Mouse (Mus musculus) skeletal muscle tissue, adult 2 months (tissue): ENCODE data around the gene Samd15.
"Not testable (repeated sequence)": the region's sequence is repeated elsewhere in the genome, so short reads cannot be mapped to it uniquely, and the experiment has no call there.

Source experiments
- DNase-seq: peaks from one replicate; pipeline ENCODE4 v3.0.0-alpha.2; 2012; ENCODE audit warnings: low read depth, low spot score

Samd15 gene

GRCm38 (mm10) chr12:87199206-87199972, at the start of gene Samd15:
Gene Samd15 (plus strand): TSS chr12:87199723.
- DNase-seq, result peak; percentile 10

- not testable (repeated sequence) for DNase-seq
These were observed 45.1 kb upstream of the Samd15 start for GRCm38 (mm10) chr12:87154448-87154847.

GRCm38 (mm10) chr12:87157361-87157760, 42.2 kb upstream of the Samd15 start:
- DNase-seq, result no peak

GRCm38 (mm10) chr12:87158099-87158498, 41.4 kb upstream of the Samd15 start:
- DNase-seq, result no peak

GRCm38 (mm10) chr12:87160310-87160709, 39.2 kb upstream of the Samd15 start:
- no peak for DNase-seq

- DNase-seq, result no peak
These were observed 38.7 kb upstream of the Samd15 start for GRCm38 (mm10) chr12:87160815-87161214.

GRCm38 (mm10) chr12:87175194-87175946, 24.2 kb upstream of the Samd15 start:
- DNase-seq, result no peak

GRCm38 (mm10) chr12:87177631-87178030, 21.9 kb upstream of the Samd15 start:
- no peak for DNase-seq

- DNase-seq, result no peak
These were observed 6.5 kb upstream of the Samd15 start for GRCm38 (mm10) chr12:87193008-87193407.

GRCm38 (mm10) chr12:87195069-87195468, 4.5 kb upstream of the Samd15 start:
- no peak for DNase-seq

- DNase-seq, result no peak
These were observed 3.2 kb upstream of the Samd15 start for GRCm38 (mm10) chr12:87196310-87196709.

GRCm38 (mm10) chr12:87198792-87199191, 731 bp upstream of the Samd15 start:
- no peak for DNase-seq

GRCm38 (mm10) chr12:87199973-87200586, 557 bp downstream of the Samd15 start, which contains the start of gene Tmed8:
Gene Tmed8 (minus strand): TSS chr12:87200454.
- DNase-seq, result peak; percentile 64

- no peak for DNase-seq
These were observed 2.2 kb downstream of the Samd15 start for GRCm38 (mm10) chr12:87201694-87202093.

GRCm38 (mm10) chr12:87205789-87206188, 6.3 kb downstream of the Samd15 start:
- not testable (repeated sequence) for DNase-seq

GRCm38 (mm10) chr12:87212844-87213606, 13.5 kb downstream of the Samd15 start:
- no peak for DNase-seq

GRCm38 (mm10) chr12:87216053-87216452, 16.5 kb downstream of the Samd15 start:
- DNase-seq, result no peak

- DNase-seq, result no peak
These were observed 18.1 kb downstream of the Samd15 start for GRCm38 (mm10) chr12:87217596-87217995.

- no peak for DNase-seq
These were observed 19.8 kb downstream of the Samd15 start for GRCm38 (mm10) chr12:87219362-87219761.

GRCm38 (mm10) chr12:87224950-87225349, 25.4 kb downstream of the Samd15 start:
- no peak for DNase-seq

- no peak for DNase-seq
These were observed 27.3 kb downstream of the Samd15 start for GRCm38 (mm10) chr12:87226801-87227200.

- no peak for DNase-seq
These were observed 30.1 kb downstream of the Samd15 start for GRCm38 (mm10) chr12:87229633-87230032.
